Comparison of ENCODE assay signal across 20 mouse cellular contexts in genomic region chr1:194643930-194644329, GRCm38 (mm10).
"Had no signal": no experiment of that assay in that cellular context is flagged by ENCODE, and none has a peak within 500 bp of the region (broad histone marks: within the 10 kb centered on the region; RNA-seq: fewer than 3 reads in every experiment).

No protein-coding gene starts in this region.

- DNase-seq: forebrain, postnatal 0 days; gastrocnemius, postnatal 10 days; gastrocnemius, postnatal 25 days; heart, adult 18-20 months; heart, postnatal 14 days; heart, postnatal 36 days; kidney, adult 18-20 months; kidney, adult 8-10 months; kidney, postnatal 10 days; kidney, postnatal 25 days; layer of hippocampus, postnatal 36 days; left cerebral cortex, postnatal 4 days had no signal

- H3K4me3 ChIP-seq: heart, embryonic 13.5 days; heart, embryonic 15.5 days; hindbrain, embryonic 13.5 days; intestine, embryonic 15.5 days; limb, embryonic 13.5 days; limb, embryonic 15.5 days; liver, embryonic 12.5 days had no signal

- H3K36me3 ChIP-seq: limb, embryonic 15.5 days had no signal

- H3K27ac ChIP-seq: heart, embryonic 13.5 days; heart, embryonic 15.5 days; hindbrain, embryonic 13.5 days; intestine, embryonic 15.5 days; limb, embryonic 13.5 days; limb, embryonic 15.5 days; liver, embryonic 12.5 days; liver, embryonic 14.5 days had no signal

- H3K9me3 ChIP-seq: heart, embryonic 13.5 days; heart, embryonic 15.5 days; hindbrain, embryonic 13.5 days; intestine, embryonic 15.5 days; limb, embryonic 13.5 days; limb, embryonic 15.5 days; liver, embryonic 12.5 days had no signal

- H3K27me3 ChIP-seq: heart, embryonic 13.5 days; heart, embryonic 15.5 days; hindbrain, embryonic 13.5 days; intestine, embryonic 15.5 days; limb, embryonic 13.5 days; limb, embryonic 15.5 days; liver, embryonic 12.5 days had no signal
